Mouse (Mus musculus) lung, embryonic 15.5 days (tissue): ENCODE results near the gene Phpt1. TPM values are rescaled to one million over a fixed set of nuclear protein-coding genes. Genes with fewer than 3 reads are reported as not detected.

Experiments
- ATAC-seq: fragments of 200-750 bp; cut with Nextera tagmentation; 2 replicates; pipeline ENCODE4 v1.8.0; 2017; ENCODE audit warnings: moderate number of reproducible peaks, borderline replicate concordance; ENCODE audit not compliant: low FRiP score, low TSS enrichment; ENCODE audit errors: extremely low read depth
- H3K27ac ChIP-seq: fragments of 300-500 bp; sonication (generic); 2 replicates; pipeline ENCODE4 v1.5.1; 2015; ENCODE audit warnings: moderate library complexity, mild to moderate bottlenecking, inconsistent platforms
- H3K27me3 ChIP-seq: fragments of 300-500 bp; sonication (generic); 2 replicates; pipeline ENCODE4 v1.6.1; 2015; ENCODE audit warnings: inconsistent platforms
- H3K36me3 ChIP-seq: fragments of 300-500 bp; sonication (generic); 2 replicates; pipeline ENCODE4 v1.6.1; 2015; ENCODE audit warnings: inconsistent platforms
- H3K4me1 ChIP-seq: fragments of 300-500 bp; sonication (generic); 2 replicates; pipeline ENCODE4 v1.6.1; 2015; ENCODE audit warnings: inconsistent platforms
- H3K4me2 ChIP-seq: fragments of 300-500 bp; sonication (generic); 2 replicates; pipeline ENCODE4 v1.6.1; 2015; ENCODE audit warnings: inconsistent platforms, mild to moderate bottlenecking, moderate library complexity
- H3K4me3 ChIP-seq: fragments of 300-500 bp; sonication (generic); 2 replicates; pipeline ENCODE4 v1.5.1; 2015; ENCODE audit warnings: mild to moderate bottlenecking, inconsistent platforms
- H3K9ac ChIP-seq: fragments of 300-500 bp; sonication (generic); 2 replicates; pipeline ENCODE4 v1.6.1; 2015; ENCODE audit warnings: inconsistent platforms
- H3K9me3 ChIP-seq: fragments of 300-500 bp; sonication (generic); 2 replicates; pipeline ENCODE4 v1.6.1; 2016; ENCODE audit warnings: inconsistent platforms
- WGBS: fragments of 180-500 bp; shearing (Covaris S2); methylation state at CpG from one replicate; pipeline ENCODE4 v1.1.7; 2015; 5-methylcytosine and 5-hydroxymethylcytosine counted together
- polyA plus RNA-seq: library from polyadenylated mRNA; unstranded; fragments of >200 nt; fragmentation: Nextera tagmentation; extraction: Ambion mirVana; gene quantifications from 2 replicates; pipeline ENCODE4 v1.2.1, GENCODE M21; 2015

The Phpt1 gene
- polyA plus RNA-seq, 1 experiment from 2014 or later = 163 TPM

DNA sequence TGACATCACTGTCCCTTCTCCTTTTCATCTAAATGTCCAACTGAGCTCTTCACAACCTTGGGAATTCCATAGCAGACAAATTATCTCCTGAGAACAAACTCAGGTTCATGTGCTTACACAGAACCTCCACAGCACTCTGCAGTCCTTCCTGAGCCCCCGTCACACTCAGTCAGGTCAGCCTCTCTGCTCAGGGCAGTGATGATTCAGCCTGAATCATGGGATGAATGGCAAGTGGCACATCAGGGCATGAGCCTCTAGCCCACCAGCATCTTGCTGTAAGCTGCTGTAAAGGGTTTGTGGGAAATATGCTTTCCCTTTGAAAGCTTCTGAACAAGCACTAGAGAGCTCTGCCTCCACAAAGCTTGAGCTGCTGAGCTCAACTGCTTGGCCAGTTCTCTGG, 23.7 kb upstream of the Phpt1 start:
- H3K4me3 ChIP-seq = no peak overlapping the region
- H3K4me1 ChIP-seq = no peaks in the 10 kb centered on the region
- 95% methylated on average over 1 of the region's 1 CpGs for WGBS
- H3K27me3 ChIP-seq = no peaks in the 10 kb centered on the region
- no peak overlapping the region for H3K9ac ChIP-seq
- no peak for ATAC-seq
- H3K36me3 ChIP-seq = peaks cover 89% of the 10 kb centered on the region
- H3K9me3 ChIP-seq = no peaks in the 10 kb centered on the region
- no peak overlapping the region for H3K4me2 ChIP-seq
- H3K27ac ChIP-seq = no peak overlapping the region

DNA sequence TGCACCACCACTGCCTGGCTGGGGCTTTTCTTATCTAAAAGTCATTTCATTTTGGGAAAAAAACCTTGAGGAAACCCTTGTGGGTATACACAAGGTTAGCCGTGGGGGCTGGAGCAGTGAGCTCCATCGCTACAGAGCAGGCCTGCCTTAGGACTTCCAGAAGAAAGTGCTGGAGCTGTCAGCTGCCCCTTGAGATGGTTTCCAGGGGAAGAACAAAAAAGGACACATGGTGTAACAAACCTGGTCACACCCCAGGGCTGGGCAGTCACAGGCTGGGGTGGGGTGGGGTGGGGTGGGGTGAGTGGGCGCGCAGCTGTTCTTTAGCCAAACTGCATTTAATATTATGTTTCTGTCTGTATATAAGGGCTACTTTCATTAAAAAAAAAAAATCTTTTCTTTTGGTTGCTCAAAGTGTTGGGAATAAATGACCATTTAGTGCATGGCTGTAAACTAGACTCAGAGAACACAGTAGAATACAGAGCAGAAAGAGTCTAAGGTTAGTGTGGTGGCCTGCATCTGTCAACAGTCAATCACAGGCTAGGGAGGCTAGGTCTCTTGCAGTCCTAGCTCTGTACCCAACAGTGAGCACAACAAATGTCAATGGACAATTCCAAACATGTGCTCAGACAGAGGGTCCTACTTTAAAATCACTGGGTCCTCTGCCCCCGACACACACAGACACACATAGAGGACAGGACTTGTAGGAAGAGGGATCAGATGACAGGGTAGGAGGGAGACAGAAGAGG, 21.9 kb upstream of the Phpt1 start:
- 95% methylated on average over 5 of the region's 5 CpGs for WGBS
- no peak overlapping the region for H3K4me3 ChIP-seq

DNA sequence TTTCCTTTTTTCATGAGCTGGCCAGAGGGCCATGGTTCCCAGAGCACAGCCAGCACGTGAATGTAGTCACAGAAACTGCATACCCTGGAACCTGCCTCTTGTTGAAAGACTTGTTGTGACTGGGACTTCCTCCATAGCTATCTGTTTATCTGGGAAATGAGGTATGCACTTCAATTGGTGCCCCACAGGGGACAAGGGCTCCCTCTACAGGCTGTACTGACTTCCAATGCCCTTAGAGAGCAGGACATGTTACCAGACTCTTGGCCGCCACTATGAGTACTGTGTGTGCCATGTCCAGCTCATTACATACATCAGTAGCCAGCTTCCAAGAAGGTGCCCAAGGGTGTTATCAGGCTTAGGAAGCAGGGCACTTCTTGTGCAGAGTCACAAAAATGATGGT, 16.8 kb upstream of the Phpt1 start:
- H3K4me2 ChIP-seq = no peak overlapping the region
- WGBS = 87% methylated on average over 2 of the region's 2 CpGs
- no peaks in the 10 kb centered on the region for H3K9me3 ChIP-seq
- ATAC-seq = no peak
- no peaks in the 10 kb centered on the region for H3K4me1 ChIP-seq
- H3K9ac ChIP-seq = no peak overlapping the region
- no peak overlapping the region for H3K27ac ChIP-seq
- no peaks in the 10 kb centered on the region for H3K27me3 ChIP-seq
- peaks cover 83% of the 10 kb centered on the region for H3K36me3 ChIP-seq
- H3K4me3 ChIP-seq = no peak overlapping the region

More for the DNA sequence above, 21.9 kb upstream of the Phpt1 start:
- H3K9ac ChIP-seq = no peak overlapping the region
- H3K9me3 ChIP-seq = no peaks in the 10 kb centered on the region
- H3K4me2 ChIP-seq = no peak overlapping the region
- no peaks in the 10 kb centered on the region for H3K27me3 ChIP-seq
- no peak for ATAC-seq
- peaks cover 94% of the 10 kb centered on the region for H3K36me3 ChIP-seq
- no peak overlapping the region for H3K27ac ChIP-seq
- no peaks in the 10 kb centered on the region for H3K4me1 ChIP-seq

DNA sequence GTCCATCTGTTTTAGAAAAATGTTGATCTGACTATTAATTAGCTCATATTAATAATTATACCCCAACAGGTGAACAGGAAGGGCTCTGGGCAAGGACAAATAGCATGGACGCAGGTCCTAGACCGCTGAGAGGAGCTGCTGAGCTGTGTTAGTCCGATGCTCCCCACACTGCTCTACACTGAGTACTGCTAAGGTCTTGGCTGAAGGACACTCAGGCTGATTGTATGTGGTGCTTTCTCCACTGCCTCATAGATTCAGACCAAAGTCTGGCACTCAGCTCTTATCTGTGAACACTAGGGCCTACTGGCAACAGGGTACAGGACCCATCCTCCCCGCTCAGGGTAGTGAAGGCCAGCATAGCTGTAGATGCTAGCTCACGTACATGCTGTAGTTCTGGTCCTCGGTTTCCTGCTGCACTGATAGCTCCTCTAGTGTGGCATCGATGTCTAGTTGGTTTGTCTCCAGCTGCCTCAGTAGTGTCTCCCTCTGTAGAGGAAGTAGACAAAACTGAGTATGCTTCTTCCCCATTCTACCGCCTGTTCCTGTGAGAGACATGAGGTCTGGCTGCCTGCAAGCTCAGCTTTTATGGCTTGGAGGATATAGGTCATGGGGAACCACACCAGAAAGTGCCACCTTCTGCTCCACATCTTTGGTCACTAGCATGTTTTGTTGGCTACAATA, 13.3 kb upstream of the Phpt1 start:
- Histone ChIP-seq H3K4me2 (no peak overlapping the region), H3K27me3 (no peaks in the 10 kb centered on the region), H3K9me3 (no peaks in the 10 kb centered on the region), H3K4me3 (no peak overlapping the region), H3K4me1 (no peaks in the 10 kb centered on the region), H3K36me3 (peaks cover 84% of the 10 kb centered on the region), H3K9ac (no peak overlapping the region), H3K27ac (no peak overlapping the region)
- no peak for ATAC-seq
- WGBS = 88% methylated on average over 8 of the region's 8 CpGs

GRCm38 (mm10) chr2:25587290-25587689, 12.3 kb upstream of the Phpt1 start:
- no peak overlapping the region for H3K27ac ChIP-seq
- H3K4me1 ChIP-seq = peaks cover 7% of the 10 kb centered on the region
- H3K36me3 ChIP-seq = peaks cover 75% of the 10 kb centered on the region
- H3K9ac ChIP-seq = no peak overlapping the region
- no peaks in the 10 kb centered on the region for H3K9me3 ChIP-seq
- no peaks in the 10 kb centered on the region for H3K27me3 ChIP-seq
- no peak for ATAC-seq
- WGBS = 92% methylated on average over 8 of the region's 8 CpGs
- H3K4me2 ChIP-seq = no peak overlapping the region
- H3K4me3 ChIP-seq = no peak overlapping the region

- Histone ChIP-seq H3K9me3 (no peaks in the 10 kb centered on the region), H3K27ac (no peak overlapping the region), H3K4me2 (no peak overlapping the region), H3K4me3 (no peak overlapping the region), H3K27me3 (peaks cover 8% of the 10 kb centered on the region), H3K36me3 (peaks cover 58% of the 10 kb centered on the region), H3K9ac (no peak overlapping the region), H3K4me1 (peaks cover 21% of the 10 kb centered on the region)
- ATAC-seq = no peak
- WGBS = 75% methylated on average over 3 of the region's 3 CpGs
Observed at GRCm38 (mm10) chr2:25585601-25586000, 10.6 kb upstream of the Phpt1 start.

GRCm38 (mm10) chr2:25584856-25585255, 9.8 kb upstream of the Phpt1 start:
- Histone ChIP-seq H3K4me2 (no peak overlapping the region), H3K27me3 (peaks cover 15% of the 10 kb centered on the region), H3K27ac (no peak overlapping the region), H3K9me3 (no peaks in the 10 kb centered on the region), H3K36me3 (peaks cover 53% of the 10 kb centered on the region), H3K9ac (no peak overlapping the region), H3K4me1 (peaks cover 23% of the 10 kb centered on the region), H3K4me3 (no peak overlapping the region)
- 85% methylated on average over 4 of the region's 4 CpGs for WGBS
- ATAC-seq = no peak

DNA sequence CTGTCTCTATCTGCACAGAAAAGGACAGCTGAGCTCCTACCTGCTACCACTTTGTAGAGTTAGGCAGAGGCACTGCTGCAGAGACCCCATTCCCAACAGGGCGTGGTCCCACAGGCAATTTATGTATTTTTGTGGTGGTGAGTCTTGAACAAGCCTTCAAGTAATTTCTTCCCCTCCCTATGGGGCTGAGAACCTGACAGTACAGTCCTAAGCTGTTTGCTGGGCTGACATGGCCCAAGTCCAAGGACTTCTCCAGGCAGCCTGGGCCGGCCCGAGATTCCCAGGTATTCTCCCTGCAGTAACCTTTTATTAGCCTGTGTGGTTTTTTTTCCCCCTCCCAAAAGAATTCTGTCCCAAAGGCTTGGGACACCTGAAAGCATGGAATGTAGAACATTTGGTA, 9.1 kb upstream of the Phpt1 start:
- WGBS = 82% methylated on average over 3 of the region's 3 CpGs
- peaks cover 30% of the 10 kb centered on the region for H3K4me1 ChIP-seq
- no peak overlapping the region for H3K27ac ChIP-seq
- no peak overlapping the region for H3K4me2 ChIP-seq
- peaks cover 49% of the 10 kb centered on the region for H3K36me3 ChIP-seq
- H3K4me3 ChIP-seq = no peak overlapping the region
- peaks cover 22% of the 10 kb centered on the region for H3K27me3 ChIP-seq
- no peak overlapping the region for H3K9ac ChIP-seq
- H3K9me3 ChIP-seq = no peaks in the 10 kb centered on the region
- no peak for ATAC-seq

- Histone ChIP-seq H3K36me3 (peaks cover 46% of the 10 kb centered on the region), H3K9ac (no peak overlapping the region), H3K4me2 (no peak overlapping the region), H3K4me3 (no peak overlapping the region), H3K4me1 (peaks cover 36% of the 10 kb centered on the region), H3K27ac (no peak overlapping the region), H3K27me3 (peaks cover 28% of the 10 kb centered on the region), H3K9me3 (no peaks in the 10 kb centered on the region)
- 54% methylated on average over 4 of the region's 4 CpGs for WGBS
- ATAC-seq = no peak
Observed at GRCm38 (mm10) chr2:25583571-25583970, 8.5 kb upstream of the Phpt1 start.

GRCm38 (mm10) chr2:25583120-25583481, 8.1 kb upstream of the Phpt1 start:
- H3K27me3 ChIP-seq = peaks cover 33% of the 10 kb centered on the region
- H3K9me3 ChIP-seq = no peaks in the 10 kb centered on the region
- 77% methylated on average over 6 of the region's 6 CpGs for WGBS
- no peak overlapping the region for H3K9ac ChIP-seq
- H3K27ac ChIP-seq = no peak overlapping the region
- H3K4me1 ChIP-seq = peaks cover 40% of the 10 kb centered on the region
- H3K4me3 ChIP-seq = no peak overlapping the region
- no peak for ATAC-seq
- H3K4me2 ChIP-seq = no peak overlapping the region
- H3K36me3 ChIP-seq = peaks cover 42% of the 10 kb centered on the region

GRCm38 (mm10) chr2:25582466-25583119, 7.6 kb upstream of the Phpt1 start:
- H3K4me2 ChIP-seq = no peak overlapping the region
- H3K36me3 ChIP-seq = peaks cover 39% of the 10 kb centered on the region
- no peak overlapping the region for H3K27ac ChIP-seq
- no peak; the same call in 1 of the 2 replicates for ATAC-seq
- WGBS = 42% methylated on average over 12 of the region's 12 CpGs
- H3K9ac ChIP-seq = no peak overlapping the region
- H3K27me3 ChIP-seq = peaks cover 38% of the 10 kb centered on the region
- H3K9me3 ChIP-seq = no peaks in the 10 kb centered on the region
- H3K4me3 ChIP-seq = no peak overlapping the region
- H3K4me1 ChIP-seq = peaks cover 45% of the 10 kb centered on the region

GRCm38 (mm10) chr2:25581901-25582301, 6.9 kb upstream of the Phpt1 start:
- H3K27ac ChIP-seq = no peak overlapping the region
- no peak overlapping the region; the same call in 1 of the 2 replicates for H3K4me2 ChIP-seq
- no peak overlapping the region for H3K4me3 ChIP-seq
- no peak for ATAC-seq
- H3K9me3 ChIP-seq = no peaks in the 10 kb centered on the region
- WGBS = 21% methylated on average over 6 of the region's 6 CpGs
- H3K36me3 ChIP-seq = peaks cover 32% of the 10 kb centered on the region
- H3K4me1 ChIP-seq = peaks cover 52% of the 10 kb centered on the region
- H3K9ac ChIP-seq = no peak overlapping the region
- H3K27me3 ChIP-seq = peaks cover 45% of the 10 kb centered on the region
